Mouse (Mus musculus): Measurements from ENCODE around the gene Hipk2.

The Hipk2 gene

GRCm38 (mm10) chr6:38876071-38876911, at the start of gene Hipk2:
TSS of gene Hipk2 (minus strand) at chr6:38876165.
- peak; percentile 51 for DNase-seq (ENCODE audit: low read depth, low spot score)

GRCm38 (mm10) chr6:38925719-38926118, 49.8 kb upstream of the Hipk2 start:
- DNase-seq (ENCODE audit: low read depth, low spot score), result no peak

GRCm38 (mm10) chr6:38923870-38924817, 48.2 kb upstream of the Hipk2 start:
- DNase-seq (ENCODE audit: low read depth, low spot score), result no peak

GRCm38 (mm10) chr6:38923450-38923849, 47.5 kb upstream of the Hipk2 start:
- DNase-seq (ENCODE audit: low read depth, low spot score), result no peak

GRCm38 (mm10) chr6:38922517-38922916, 46.6 kb upstream of the Hipk2 start:
- DNase-seq (ENCODE audit: low read depth, low spot score), result no peak

GRCm38 (mm10) chr6:38921810-38922116, 45.8 kb upstream of the Hipk2 start:
- DNase-seq (ENCODE audit: low read depth, low spot score), result no peak

GRCm38 (mm10) chr6:38921095-38921809, 45.3 kb upstream of the Hipk2 start:
- DNase-seq (ENCODE audit: low read depth, low spot score), result no peak

GRCm38 (mm10) chr6:38920141-38920540, 44.2 kb upstream of the Hipk2 start:
- DNase-seq (ENCODE audit: low read depth, low spot score), result no peak

GRCm38 (mm10) chr6:38919135-38919740, 43.3 kb upstream of the Hipk2 start:
- DNase-seq (ENCODE audit: low read depth, low spot score), result no peak

- no peak for DNase-seq (ENCODE audit: low read depth, low spot score)
These were observed 42.8 kb upstream of the Hipk2 start for GRCm38 (mm10) chr6:38918728-38919127.

GRCm38 (mm10) chr6:38917415-38917814, 41.5 kb upstream of the Hipk2 start:
- DNase-seq (ENCODE audit: low read depth, low spot score), result no peak

- no peak for DNase-seq (ENCODE audit: low read depth, low spot score)
These were observed 40.6 kb upstream of the Hipk2 start for GRCm38 (mm10) chr6:38916571-38916970.

- DNase-seq (ENCODE audit: low read depth, low spot score), result no peak
These were observed 39.8 kb upstream of the Hipk2 start for GRCm38 (mm10) chr6:38915776-38916175.

- DNase-seq (ENCODE audit: low read depth, low spot score), result no peak
These were observed 38.2 kb upstream of the Hipk2 start for GRCm38 (mm10) chr6:38914181-38914580.

- no peak for DNase-seq (ENCODE audit: low read depth, low spot score)
These were observed 37.5 kb upstream of the Hipk2 start for GRCm38 (mm10) chr6:38913386-38914042.

- DNase-seq (ENCODE audit: low read depth, low spot score), result no peak
These were observed 36.9 kb upstream of the Hipk2 start for GRCm38 (mm10) chr6:38912845-38913244.

GRCm38 (mm10) chr6:38912121-38912660, 36.2 kb upstream of the Hipk2 start:
- DNase-seq (ENCODE audit: low read depth, low spot score), result no peak

GRCm38 (mm10) chr6:38910828-38911559, 35.0 kb upstream of the Hipk2 start:
- DNase-seq (ENCODE audit: low read depth, low spot score), result no peak

- DNase-seq (ENCODE audit: low read depth, low spot score), result no peak
These were observed 32.4 kb upstream of the Hipk2 start for GRCm38 (mm10) chr6:38908401-38908800.

- DNase-seq (ENCODE audit: low read depth, low spot score), result no peak
These were observed 30.0 kb upstream of the Hipk2 start for GRCm38 (mm10) chr6:38906005-38906404.

All from brain, embryonic 18.5 days (tissue).